Mouse (Mus musculus) CH12.LX (cell line): ENCODE measurements around the gene Usp7. TPM values are rescaled to one million over a fixed set of nuclear protein-coding genes. Genes with fewer than 3 reads are reported as not detected.

ENCODE experiments used
- DNase-seq: peaks from one replicate; pipeline ENCODE4 v3.0.0-alpha.2; 2013; ENCODE audit errors: extremely low read depth
- H3K27ac ChIP-seq: 2 replicates; pipeline ENCODE4 v1.5.1; 2012; ENCODE audit warnings: low read depth, mild to moderate bottlenecking, control low read depth, moderate library complexity; ENCODE audit not compliant: insufficient read depth
- H3K27me3 ChIP-seq: replicated peaks from 2 replicates; pipeline ENCODE3; 2012; ENCODE audit warnings: inconsistent platforms
- H3K36me3 ChIP-seq, 2 experiments: replicated peaks in 1 of 2; 2 replicates each; pipeline versions ENCODE3 to v1.6.1; 2012; ENCODE audit warnings: inconsistent platforms in 1 of 2, low read length in 1 of 2, mild to moderate bottlenecking in 1 of 2, mixed read lengths in 1 of 2, moderate library complexity in 1 of 2; ENCODE audit not compliant: control insufficient read depth in 1 of 2, insufficient read depth in 1 of 2
- H3K4me1 ChIP-seq, 2 experiments: 2 replicates each; pipeline ENCODE4 v1.6.1; 2012; ENCODE audit warnings: inconsistent platforms in 1 of 2, moderate library complexity in 1 of 2; ENCODE audit not compliant: insufficient read depth in 2 of 2, control insufficient read depth in 1 of 2
- H3K4me2 ChIP-seq: 2 replicates; pipeline ENCODE4 v1.6.1; 2012; ENCODE audit warnings: low read depth, mild to moderate bottlenecking, control low read depth; ENCODE audit not compliant: poor library complexity, insufficient read depth, severe bottlenecking
- H3K4me3 ChIP-seq, 3 experiments: fragments of 150-350 bp in 1 of 3; sonication (generic) in 1 of 3; replicated peaks in 1 of 3; 2 replicates each; pipeline versions ENCODE3 to v1.5.1; 2011 to 2012; ENCODE audit warnings: low read depth in 2 of 3, low read length in 2 of 3, mild to moderate bottlenecking in 2 of 3, moderate library complexity in 2 of 3, control low read depth in 1 of 3, improper control_type of control experiment in 1 of 3, inconsistent platforms in 1 of 3, mixed read lengths in 1 of 3; ENCODE audit not compliant: poor library complexity in 1 of 3
- H3K79me2 ChIP-seq: replicated peaks from 2 replicates; pipeline ENCODE4 v1.6.1; 2012; ENCODE audit warnings: mild to moderate bottlenecking, moderate library complexity; ENCODE audit not compliant: control insufficient read depth, poor library complexity, insufficient read depth, severe bottlenecking; ENCODE audit errors: extremely low read depth
- H3K9ac ChIP-seq: 2 replicates; pipeline ENCODE4 v1.6.1; 2012; ENCODE audit warnings: low read depth, mild to moderate bottlenecking, control low read depth, moderate library complexity; ENCODE audit not compliant: insufficient read depth
- H3K9me3 ChIP-seq: replicated peaks from 2 replicates; pipeline ENCODE3; 2012; ENCODE audit warnings: low read length, inconsistent platforms, mixed read lengths
- CHD2 ChIP-seq: IDR thresholded peaks from 2 replicates; pipeline ENCODE4 v1.6.1; 2011; ENCODE audit warnings: low read length, improper control_type of control experiment
- CTCF ChIP-seq, 2 experiments: IDR thresholded peaks in 1 of 2; conservative IDR thresholded peaks in 1 of 2; 2 replicates each; pipeline ENCODE4 v1.5.1; 2011 to 2012; ENCODE audit warnings: low read depth in 2 of 2, low read length in 2 of 2, improper control_type of control experiment in 1 of 2, inconsistent platforms in 1 of 2, mild to moderate bottlenecking in 1 of 2, moderate library complexity in 1 of 2
- E2F4 ChIP-seq: IDR thresholded peaks from 2 replicates; pipeline ENCODE4 v1.6.1; 2011; ENCODE audit warnings: low read depth, low read length, improper control_type of control experiment; ENCODE audit not compliant: insufficient replicate concordance
- GABPA ChIP-seq: IDR thresholded peaks from 2 replicates; pipeline ENCODE4 v1.6.1; 2012; ENCODE audit warnings: low read depth, low read length, improper control_type of control experiment, inconsistent platforms; ENCODE audit not compliant: insufficient replicate concordance
- HCFC1 ChIP-seq: IDR thresholded peaks from 2 replicates; pipeline ENCODE4 v1.6.1; 2012; ENCODE audit warnings: low read depth, mild to moderate bottlenecking, inconsistent platforms, low read length, improper control_type of control experiment
- IRF4 ChIP-seq: IDR thresholded peaks from 2 replicates; pipeline ENCODE4 v1.6.1; 2014; ENCODE audit warnings: low read depth, mild to moderate bottlenecking, inconsistent platforms, low read length, improper control_type of control experiment
- JUND ChIP-seq: conservative IDR thresholded peaks from 2 replicates; pipeline ENCODE4 v1.6.1; 2011; ENCODE audit warnings: low read depth, low read length, improper control_type of control experiment
- KAT2A ChIP-seq: IDR thresholded peaks from 2 replicates; pipeline ENCODE4 v1.6.1; 2012; ENCODE audit warnings: low read length, improper control_type of control experiment, inconsistent platforms; ENCODE audit not compliant: insufficient replicate concordance
- MAX ChIP-seq: IDR thresholded peaks from 2 replicates; pipeline ENCODE4 v1.6.1; 2011; ENCODE audit warnings: low read length, improper control_type of control experiment
- MEF2A ChIP-seq: IDR thresholded peaks from 2 replicates; pipeline ENCODE4 v1.6.1; 2014; ENCODE audit warnings: low read depth, mild to moderate bottlenecking, inconsistent platforms, low read length, improper control_type of control experiment, borderline replicate concordance
- MYC ChIP-seq: IDR thresholded peaks from 2 replicates; pipeline ENCODE4 v1.6.1; 2011; ENCODE audit warnings: low read depth, mild to moderate bottlenecking, improper control_type of control experiment, low read length
- NRF1 ChIP-seq: IDR thresholded peaks from 2 replicates; pipeline ENCODE4 v1.6.1; 2014; ENCODE audit warnings: low read depth, mild to moderate bottlenecking, inconsistent platforms, low read length, improper control_type of control experiment, moderate library complexity
- PAX5 ChIP-seq: IDR thresholded peaks from 2 replicates; pipeline ENCODE4 v1.6.1; 2012; ENCODE audit warnings: low read length, inconsistent platforms, mixed read lengths
- RAD21 ChIP-seq: IDR thresholded peaks from 2 replicates; pipeline ENCODE4 v1.6.1; 2011; ENCODE audit warnings: low read depth, mild to moderate bottlenecking, low read length, improper control_type of control experiment, moderate library complexity
- RCOR1 ChIP-seq: conservative IDR thresholded peaks from 2 replicates; pipeline ENCODE4 v1.6.1; 2012; ENCODE audit warnings: low read depth, mild to moderate bottlenecking, inconsistent platforms, low read length, improper control_type of control experiment
- TBP ChIP-seq: conservative IDR thresholded peaks from 2 replicates; pipeline ENCODE4 v1.6.1; 2011; ENCODE audit warnings: low read depth, low read length, improper control_type of control experiment
- USF1 ChIP-seq: IDR thresholded peaks from 2 replicates; pipeline ENCODE4 v1.6.1; 2014; ENCODE audit warnings: low read depth, mild to moderate bottlenecking, inconsistent platforms, low read length, improper control_type of control experiment
- ZKSCAN1 ChIP-seq: IDR thresholded peaks from 2 replicates; pipeline ENCODE4 v1.6.1; 2012; ENCODE audit warnings: low read depth, inconsistent platforms, low read length, improper control_type of control experiment, borderline replicate concordance
- ZMIZ1 ChIP-seq: IDR thresholded peaks from 2 replicates; pipeline ENCODE4 v1.6.1; 2012; ENCODE audit warnings: low read depth, mild to moderate bottlenecking, inconsistent platforms, low read length, improper control_type of control experiment
- ZNF384 ChIP-seq: IDR thresholded peaks from 2 replicates; pipeline ENCODE4 v1.6.1; 2012; ENCODE audit warnings: low read depth, low read length, improper control_type of control experiment, inconsistent platforms
- dilution Hi-C: fragments of 300-500 bp; cut with MboI; formaldehyde crosslinking; loops from 2 replicates; pipeline ENCODE4 v1.14.3; 2020; ENCODE audit warnings: low sequenced_read_pairs; ENCODE audit not compliant: extremely low pct_unique_long_range_greater_than_20kb, extremely low pct_ligation_motif_present
- in situ Hi-C: fragments of 300-500 bp; cut with MboI; formaldehyde crosslinking; loops from 3 replicates; pipeline ENCODE4 v1.14.3; 2019; ENCODE audit warnings: low sequenced_read_pairs, low pct_ligation_motif_present, low pct_unique_long_range_greater_than_20kb, mixed read lengths
- polyA plus RNA-seq: library from polyadenylated mRNA; unstranded; fragments of >175 nt; gene quantifications from 2 replicates; pipeline ENCODE4 v1.2.1, GENCODE M21; 2012; ENCODE audit warnings: low read depth; ENCODE audit not compliant: insufficient read length
- total RNA-seq, 2 experiments: library from RNA; depleted of rRNA; stranded (reverse); fragments of 300-350 nt in 1 of 2; fragments of >200 nt in 1 of 2; gene quantifications; 2 replicates each; pipeline ENCODE4 v1.2.3; 2012 to 2014

The Usp7 gene
- 113 and 140 TPM in 2 replicates for total RNA-seq (2012; rRNA removed)
- 143 and 169 TPM in 2 replicates for total RNA-seq (2014; rRNA removed)
- 156 and 169 TPM in 2 replicates for polyA plus RNA-seq

GRCm38 (mm10) chr16:8791949-8792557 lies at the start of gene Usp7:
Gene Usp7, minus strand, starts transcription at chr16:8792308.
- no peak within 1 kb of the TSS for H3K4me3 ChIP-seq
- H3K9me3 ChIP-seq: no peaks in the 10 kb centered on the region
- no peak within 1 kb of the TSS for H3K9ac ChIP-seq
- no peak for DNase-seq
- TF ChIP-seq JUND: no peak
- TF ChIP-seq CTCF (conservative IDR thresholded peaks at IDR 0.05 in 1 of 2, IDR thresholded peaks at IDR 0.05 in 1 of 2; ENCODE audit: low read depth in 2 of 2, low read length in 2 of 2): no peak
- TF ChIP-seq TBP: no peak
- no peak for TF ChIP-seq RCOR1
- TF ChIP-seq IRF4: no peak
- TF ChIP-seq CHD2: no peak
- TF ChIP-seq MAX: no peak
- TF ChIP-seq ZKSCAN1: no peak
- TF ChIP-seq RAD21: no peak
- TF ChIP-seq HCFC1: no peak
- TF ChIP-seq USF1: no peak
- peaks cover 0 to 3% of the 10 kb centered on the region in 2 experiments; a peak in 1 of 4 replicates for H3K4me1 ChIP-seq
- no peak within 1 kb of the TSS for H3K27ac ChIP-seq
- dilution Hi-C loops: no loop called here
- H3K4me2 ChIP-seq: no peak within 1 kb of the TSS
- no peaks in the 10 kb centered on the region for H3K79me2 ChIP-seq
- in situ Hi-C loops: no loop called here
- H3K36me3 ChIP-seq: no peaks in the 10 kb centered on the region
- no peaks in the 10 kb centered on the region for H3K27me3 ChIP-seq

GRCm38 (mm10) chr16:8840557-8840956 lies 48.4 kb upstream of the Usp7 start:
- Histone ChIP-seq H3K4me3 (no peak overlapping the region), H3K36me3 (peaks cover 43 to 90% of the 10 kb centered on the region in 2 experiments), H3K4me1 (peaks cover 2 to 73% of the 10 kb centered on the region in 2 experiments), H3K9me3 (no peaks in the 10 kb centered on the region), H3K27ac (no peak overlapping the region), H3K79me2 (peaks cover 72% of the 10 kb centered on the region), H3K27me3 (no peaks in the 10 kb centered on the region), H3K9ac (no peak overlapping the region), H3K4me2 (no peak overlapping the region; the same call in 1 of the 2 replicates)
- in situ Hi-C loops: no loop called here
- no peak for DNase-seq
- TF ChIP-seq E2F4: no peak
- no peak for TF ChIP-seq USF1
- no peak for TF ChIP-seq MEF2A
- TF ChIP-seq NRF1: no peak
- no peak for TF ChIP-seq PAX5
- TF ChIP-seq GABPA: no peak
- no peak for TF ChIP-seq ZMIZ1
- no peak for TF ChIP-seq MYC
- no peak for TF ChIP-seq KAT2A
- no peak for TF ChIP-seq ZNF384
- dilution Hi-C loops: no loop called here
